Mouse (Mus musculus) testis, adult 10 weeks (tissue): ENCODE results near the gene Olfr1079. TPM values are rescaled to one million over a fixed set of nuclear protein-coding genes. Genes with fewer than 3 reads are reported as not detected.

Experiments used
- polyA plus RNA-seq: library from polyadenylated mRNA; stranded (reverse); fragments of 350-450 nt; fragmentation: Illumina TruSeq; extraction: RNeasy Lipid Tissue Mini Kit (QIAGEN cat#74804); gene quantifications from one replicate; pipeline ENCODE4 v1.2.3, GENCODE M21; 2014; ENCODE audit warnings: low read depth, low replicate concordance

Gene Olfr1079
- not detected for polyA plus RNA-seq

DNA sequence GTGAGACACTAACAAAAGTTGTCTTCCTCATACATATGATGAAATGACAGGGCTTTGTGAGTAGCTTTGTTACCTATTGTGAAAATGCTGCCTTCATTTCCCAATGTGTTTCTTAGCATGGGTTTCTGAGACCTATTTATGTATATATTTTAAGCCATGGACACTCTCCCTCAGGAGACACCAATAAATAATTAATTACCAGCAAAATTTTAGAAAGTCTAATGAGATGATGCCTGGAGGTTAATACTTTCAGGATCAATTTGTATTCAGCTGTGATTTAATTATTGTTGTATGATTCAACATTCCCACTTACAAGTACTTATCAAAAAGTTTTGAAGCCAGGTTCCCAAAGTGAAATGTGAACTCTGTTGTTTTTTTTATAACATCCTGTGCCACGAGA, at the start of gene Olfr1079:
Gene Olfr1079 (minus strand): TSS at position 101 of the 400 bp plus-strand sequence.

GRCm38 (mm10) chr2:86558135-86558534, 15.9 kb upstream of the Olfr1079 start, which contains the start of gene Olfr1080:
TSS of gene Olfr1080 (minus strand) at chr2:86558235.

DNA sequence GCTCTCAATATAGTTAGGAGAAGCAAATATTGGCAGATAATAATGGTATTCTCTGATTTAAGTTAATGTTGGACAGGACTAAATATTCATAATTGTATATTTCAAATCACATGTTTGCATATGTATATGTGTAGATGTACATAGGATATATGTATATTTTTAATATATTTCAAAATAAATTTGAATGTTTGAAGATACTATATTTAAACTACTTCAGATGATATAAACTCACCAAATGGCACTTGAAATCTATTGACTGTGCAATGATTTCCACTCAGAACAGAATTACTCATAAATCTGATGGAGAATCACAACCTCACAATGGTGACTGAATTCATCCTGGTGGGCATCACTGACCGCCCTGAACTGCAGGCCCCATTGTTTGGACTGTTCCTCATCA, 34.1 kb downstream of the Olfr1079 start, which contains the start of gene Olfr1076:
Gene Olfr1076 (plus strand): TSS at position 301 of the 400 bp plus-strand sequence.

DNA sequence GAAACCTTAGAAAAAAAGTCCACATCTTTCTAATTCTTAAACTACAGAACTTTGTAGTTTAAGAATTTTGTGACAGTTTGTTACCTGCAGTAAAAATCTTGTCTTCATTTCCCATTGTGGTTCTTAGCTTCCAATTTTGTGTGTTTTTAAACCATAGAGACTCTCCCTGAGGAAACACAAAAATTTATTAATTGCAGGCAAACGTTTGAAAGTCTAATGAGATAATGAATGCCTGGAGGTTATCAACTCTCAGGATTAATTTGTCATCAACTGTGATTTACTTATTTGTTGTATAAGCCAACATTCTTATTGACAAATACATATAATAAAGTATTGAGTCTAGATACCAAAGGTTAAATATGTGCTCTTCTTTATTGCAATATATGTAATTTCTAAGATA, 55.0 kb downstream of the Olfr1079 start, which contains the start of gene Olfr228:
Gene Olfr228 (minus strand): TSS at position 101 of the 400 bp plus-strand sequence.

Other genes starting within 250 kb of the Olfr1079 start
- gene Olfr1053, start 227.2 kb downstream of the Olfr1079 start, polyA plus RNA-seq = not detected
- not detected for gene Olfr1054, start 207.0 kb downstream of the Olfr1079 start, polyA plus RNA-seq
- gene Olfr1055, start 192.2 kb downstream of the Olfr1079 start, polyA plus RNA-seq = not detected
- not detected for gene Olfr1056, start 180.0 kb downstream of the Olfr1079 start, polyA plus RNA-seq
- not detected for gene Olfr1057, start 164.1 kb downstream of the Olfr1079 start, polyA plus RNA-seq
- gene Olfr1058, start 153.9 kb downstream of the Olfr1079 start, polyA plus RNA-seq = not detected
- gene Olfr1061, start 128.4 kb downstream of the Olfr1079 start, polyA plus RNA-seq = not detected
- gene Olfr1062, start 115.7 kb downstream of the Olfr1079 start, polyA plus RNA-seq = not detected
- gene Olfr1065, start 91.9 kb downstream of the Olfr1079 start, polyA plus RNA-seq = not detected
- gene Olfr1066, start 86.2 kb downstream of the Olfr1079 start, polyA plus RNA-seq = not detected
- gene Olfr228, start 55.1 kb downstream of the Olfr1079 start, polyA plus RNA-seq = not detected
- not detected for gene Olfr1076, start 34.0 kb downstream of the Olfr1079 start, polyA plus RNA-seq
- not detected for gene Olfr1080, start 15.8 kb upstream of the Olfr1079 start, polyA plus RNA-seq
- not detected for gene Olfr1082, start 56.5 kb upstream of the Olfr1079 start, polyA plus RNA-seq
- not detected for gene Olfr1084, start 97.2 kb upstream of the Olfr1079 start, polyA plus RNA-seq
- not detected for gene Olfr1085, start 119.5 kb upstream of the Olfr1079 start, polyA plus RNA-seq
- not detected for gene Olfr1086, start 137.6 kb upstream of the Olfr1079 start, polyA plus RNA-seq
- gene Olfr1087, start 155.9 kb upstream of the Olfr1079 start, polyA plus RNA-seq = not detected
- gene Olfr1089, start 191.2 kb upstream of the Olfr1079 start, polyA plus RNA-seq = not detected
- not detected for gene Olfr1090, start 216.5 kb upstream of the Olfr1079 start, polyA plus RNA-seq
- gene Olfr1093, start 240.0 kb upstream of the Olfr1079 start, polyA plus RNA-seq = not detected